Mouse (Mus musculus) intestine, embryonic 16.5 days (tissue): ENCODE data around the gene Izumo4. TPM values are rescaled to one million over a fixed set of nuclear protein-coding genes. Genes with fewer than 3 reads are reported as not detected.

Source experiments
- ATAC-seq: fragments of 200-750 bp; cut with Nextera tagmentation; 2 replicates; pipeline ENCODE4 v1.8.0; 2017; ENCODE audit warnings: moderate TSS enrichment, moderate library complexity
- H3K27ac ChIP-seq: fragments of 300-500 bp; sonication (generic); 2 replicates; pipeline ENCODE4 v1.5.1; 2014; ENCODE audit warnings: mild to moderate bottlenecking, low read length
- H3K27me3 ChIP-seq: fragments of 300-500 bp; sonication (generic); replicated peaks from 2 replicates; pipeline ENCODE4 v1.6.1; 2014; ENCODE audit warnings: low read length, control low read depth, mixed read lengths; ENCODE audit not compliant: control insufficient read depth, insufficient read depth
- H3K36me3 ChIP-seq: fragments of 300-500 bp; sonication (generic); 2 replicates; pipeline ENCODE4 v1.6.1; 2014; ENCODE audit warnings: low read length, control low read depth; ENCODE audit not compliant: control insufficient read depth, insufficient read depth
- H3K4me1 ChIP-seq: fragments of 300-500 bp; sonication (generic); 2 replicates; pipeline ENCODE4 v1.6.1; 2014; ENCODE audit warnings: low read length, control low read depth, mixed read lengths; ENCODE audit not compliant: control insufficient read depth, insufficient read depth
- H3K4me2 ChIP-seq: fragments of 300-500 bp; sonication (generic); 2 replicates; pipeline ENCODE4 v1.6.1; 2014; ENCODE audit warnings: low read depth, low read length, control low read depth
- H3K4me3 ChIP-seq: fragments of 300-500 bp; sonication (generic); 2 replicates; pipeline ENCODE4 v1.5.1; 2014; ENCODE audit warnings: mild to moderate bottlenecking, low read length
- H3K9ac ChIP-seq: fragments of 300-500 bp; sonication (generic); 2 replicates; pipeline ENCODE4 v1.6.1; 2014; ENCODE audit warnings: low read depth, low read length
- H3K9me3 ChIP-seq: fragments of 300-500 bp; sonication (generic); 2 replicates; pipeline ENCODE4 v1.6.1; 2016; ENCODE audit warnings: low read length, control low read depth; ENCODE audit not compliant: control insufficient read depth
- WGBS: fragments of 180-500 bp; shearing (Covaris S2); extraction: QIAGEN DNeasy Blood & Tissue Kit; methylation state at CpG from one replicate; pipeline ENCODE4 v1.1.7; 2014; 5-methylcytosine and 5-hydroxymethylcytosine counted together
- polyA plus RNA-seq: library from polyadenylated mRNA; unstranded; fragments of >200 nt; fragmentation: Nextera tagmentation; extraction: Ambion mirVana; gene quantifications from 2 replicates; pipeline ENCODE4 v1.2.1, GENCODE M21; 2015

Gene Izumo4
- 18.5 and 25.0 TPM in 2 replicates for polyA plus RNA-seq

DNA sequence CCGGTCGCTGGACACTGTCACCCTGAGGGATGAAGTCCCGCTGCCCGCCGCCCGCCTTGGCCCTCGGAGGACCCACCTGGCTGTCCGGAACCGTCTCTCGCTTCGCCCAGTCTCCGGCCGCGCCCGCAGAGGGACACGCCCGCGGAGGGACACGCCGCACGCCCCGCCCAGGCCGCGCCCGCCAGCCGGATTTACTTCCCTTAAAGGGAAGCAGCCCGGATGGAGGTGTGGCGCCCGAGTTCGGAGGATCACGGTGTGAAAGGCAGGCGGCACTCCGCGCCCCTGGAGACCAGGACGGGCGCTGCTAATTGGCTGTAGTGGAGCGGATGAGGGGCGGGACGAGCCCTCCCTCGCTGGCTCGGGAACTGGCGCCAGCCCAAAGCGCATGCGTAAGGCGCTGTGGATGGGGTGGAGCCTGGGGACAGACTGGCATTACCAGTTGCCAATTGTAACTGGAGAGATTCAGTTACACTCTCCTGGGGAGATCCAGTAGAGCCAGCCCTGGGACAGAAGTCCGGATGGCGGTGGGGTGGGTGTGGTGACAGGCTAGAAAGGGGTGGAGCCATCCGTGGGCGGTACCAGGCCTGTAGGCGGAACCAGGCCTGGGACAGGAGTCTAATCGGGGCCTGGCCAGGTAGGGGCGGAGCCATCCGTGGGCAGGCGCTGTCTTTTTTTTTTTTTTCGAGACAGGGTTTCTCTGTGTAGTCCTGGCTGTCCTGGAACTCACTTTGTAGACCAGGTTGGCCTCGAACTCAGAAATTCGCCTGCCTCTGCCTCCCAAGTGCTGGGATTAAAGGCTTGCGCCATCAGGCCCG is at the start of gene Izumo4, which contains the start of gene Mob3a:
TSS of gene Izumo4 (plus strand) at position 464 of the 815 bp plus-strand sequence.
TSS of gene Mob3a (minus strand) at position 257 of the 815 bp plus-strand sequence.
- under 1% methylated on average over 58 of the region's 59 CpGs for whole genome bisulfite sequencing
- Histone ChIP-seq H3K27ac (peak within 1 kb of the TSS; percentile 88), H3K4me3 (peak within 1 kb of the TSS; percentile 73), H3K4me2 (peak within 1 kb of the TSS; percentile 97), H3K27me3 (no peaks in the 10 kb centered on the region), H3K9me3 (no peaks in the 10 kb centered on the region), H3K4me1 (peaks cover 28% of the 10 kb centered on the region), H3K36me3 (peaks cover 4% of the 10 kb centered on the region), H3K9ac (peak within 1 kb of the TSS; percentile 75)
- peak; percentile 96 for ATAC-seq

DNA sequence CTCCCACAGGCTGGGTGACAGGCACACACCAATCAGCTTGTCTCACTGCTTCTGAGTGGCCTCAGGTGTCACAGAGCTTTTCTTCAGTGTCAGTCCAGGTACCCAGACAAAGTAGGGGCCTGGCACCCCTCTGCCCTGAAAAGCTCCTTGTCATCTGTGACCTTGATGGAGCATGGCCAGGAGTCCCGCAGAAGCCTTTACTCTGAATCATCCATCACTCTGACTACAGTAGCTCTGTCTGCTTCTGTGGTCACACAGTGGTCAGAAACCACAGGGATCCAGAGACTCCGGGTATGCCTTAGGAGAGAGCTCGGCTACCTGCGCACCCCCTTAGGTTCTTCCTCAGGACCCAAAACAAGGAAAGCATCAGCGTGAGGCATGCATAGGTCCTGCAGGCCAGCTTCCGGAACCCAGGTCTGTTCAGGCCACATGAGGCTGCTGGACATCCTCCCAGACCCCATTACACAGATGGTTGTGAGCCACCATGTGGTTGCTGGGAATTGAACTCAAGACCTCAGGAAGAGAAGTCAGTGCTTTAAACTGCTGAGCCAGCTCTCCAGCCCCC is 48.7 kb upstream of the Izumo4 start:
- Histone ChIP-seq H3K36me3 (peaks cover 2% of the 10 kb centered on the region; the same call in 1 of the 2 replicates), H3K27ac (no peak overlapping the region), H3K4me2 (no peak overlapping the region), H3K4me3 (no peak overlapping the region), H3K4me1 (peaks cover 23% of the 10 kb centered on the region), H3K9me3 (no peaks in the 10 kb centered on the region), H3K27me3 (no peaks in the 10 kb centered on the region), H3K9ac (no peak overlapping the region)
- WGBS, result 90% methylated on average over 6 of the region's 6 CpGs
- ATAC-seq, result no peak

DNA sequence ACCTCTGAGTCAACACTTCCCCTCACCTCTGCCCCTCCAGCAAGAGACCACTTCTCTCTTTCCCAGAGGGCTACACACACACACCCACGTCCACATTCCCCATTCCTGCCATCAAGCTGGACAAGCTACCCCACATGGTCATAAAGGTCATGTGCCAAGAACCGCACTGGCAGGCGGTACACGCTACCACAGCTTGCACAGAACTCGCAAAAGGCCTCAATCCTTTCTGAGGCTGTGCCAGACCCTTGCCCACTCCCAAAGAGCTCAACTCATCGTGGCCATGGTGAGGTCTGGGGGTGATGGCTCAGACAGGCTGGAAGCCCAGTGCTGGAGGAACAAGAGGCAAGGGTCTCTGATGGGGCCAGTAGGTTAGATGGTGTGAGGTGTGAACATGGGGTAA is 47.1 kb upstream of the Izumo4 start:
- no peaks in the 10 kb centered on the region for H3K36me3 ChIP-seq
- H3K27me3 ChIP-seq, result no peaks in the 10 kb centered on the region
- peak overlapping the region; percentile 91 for H3K4me2 ChIP-seq
- H3K4me3 ChIP-seq, result no peak overlapping the region; the same call in 1 of the 2 replicates
- WGBS, result 79% methylated on average over 6 of the region's 6 CpGs
- peaks cover 32% of the 10 kb centered on the region for H3K4me1 ChIP-seq
- ATAC-seq, result no peak
- no peaks in the 10 kb centered on the region for H3K9me3 ChIP-seq
- 0 out of 2 replicates have a peak overlapping the region, but pooled peaks have one; percentile 23 for H3K27ac ChIP-seq
- peak overlapping the region; percentile 95 for H3K9ac ChIP-seq

DNA sequence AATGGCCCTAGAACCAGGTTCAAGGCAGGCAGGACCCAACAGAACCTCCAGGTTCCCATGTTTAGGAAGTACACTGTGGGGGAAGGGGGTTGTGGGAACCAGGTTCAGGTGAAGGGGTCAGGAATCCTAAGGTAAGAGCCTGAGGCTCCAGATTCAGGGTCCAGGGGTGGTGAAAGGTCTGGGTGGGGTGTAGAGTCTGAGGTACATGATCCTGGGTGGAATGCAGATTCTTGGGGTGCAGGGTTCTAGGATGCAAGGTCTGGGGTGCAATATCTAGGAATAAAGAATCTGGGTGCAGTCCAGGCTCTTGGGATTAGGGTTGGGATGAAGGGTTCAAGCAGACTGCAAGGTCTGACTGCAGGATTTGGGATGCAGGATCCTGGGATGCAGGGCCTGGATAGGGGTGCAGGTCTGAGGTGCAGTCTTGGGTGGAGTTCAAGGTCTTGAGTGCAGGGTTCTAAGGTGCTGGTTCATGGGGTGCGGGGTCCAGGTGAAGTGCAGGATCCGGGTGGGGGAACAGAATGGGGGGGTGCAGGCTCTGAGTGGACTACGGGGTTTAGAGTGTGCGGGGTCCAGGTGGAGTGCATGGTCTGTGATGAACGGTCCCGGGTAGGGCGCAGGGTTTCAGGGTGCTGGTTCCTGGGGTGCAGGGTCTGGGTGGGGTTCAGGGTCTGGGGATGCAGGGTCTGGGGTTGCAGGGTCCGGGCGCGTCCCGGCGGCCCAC is 46.4 kb upstream of the Izumo4 start:
- ATAC-seq, result peak; percentile 37
- Histone ChIP-seq H3K4me1 (peaks cover 32% of the 10 kb centered on the region), H3K36me3 (no peaks in the 10 kb centered on the region), H3K4me2 (peak overlapping the region; percentile 91), H3K27ac (peak overlapping the region; percentile 63), H3K9ac (peak overlapping the region; percentile 95), H3K4me3 (peak overlapping the region; percentile 93), H3K9me3 (no peaks in the 10 kb centered on the region), H3K27me3 (no peaks in the 10 kb centered on the region)
- 3% methylated on average over 12 of the region's 12 CpGs for WGBS

DNA sequence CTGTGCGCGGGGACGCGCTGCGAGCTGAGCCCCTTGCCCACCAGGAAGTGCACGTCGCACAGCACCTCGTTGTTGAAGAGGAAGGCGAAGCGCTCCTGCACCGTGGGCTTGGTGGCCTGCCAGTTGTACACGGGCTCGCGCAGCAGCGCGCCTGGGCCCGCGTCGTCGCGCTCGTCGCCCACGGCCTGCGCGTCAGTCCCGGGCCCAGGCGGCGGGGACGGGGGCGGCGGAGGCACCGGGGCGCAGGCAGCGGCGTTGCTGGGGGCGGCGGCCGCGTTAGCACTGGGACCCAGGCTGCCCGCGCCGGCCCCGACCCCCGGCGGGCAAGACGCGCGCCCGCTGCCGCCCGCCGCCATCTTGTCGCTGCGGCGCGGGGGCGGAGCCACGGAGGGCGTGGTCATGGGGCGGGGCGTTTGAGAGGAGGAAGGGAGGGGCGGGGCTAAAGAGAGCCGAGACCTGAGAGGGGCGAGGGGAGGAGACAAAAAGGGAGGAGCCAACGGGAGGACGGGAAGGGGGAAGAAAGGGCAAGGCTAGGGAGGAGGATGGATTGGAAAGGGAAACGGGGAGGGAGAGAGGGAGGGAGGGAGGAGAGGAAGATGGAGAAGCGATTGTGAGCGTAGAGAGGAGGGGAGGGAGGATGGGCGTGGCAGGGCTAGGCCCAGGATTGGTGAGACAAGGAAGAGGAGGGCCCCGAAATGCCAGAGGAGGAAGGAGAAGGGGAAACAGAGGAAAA is 45.7 kb upstream of the Izumo4 start:
- peaks cover 32% of the 10 kb centered on the region for H3K4me1 ChIP-seq
- H3K36me3 ChIP-seq, result no peaks in the 10 kb centered on the region
- H3K9me3 ChIP-seq, result no peaks in the 10 kb centered on the region
- ATAC-seq, result peak; percentile 84
- H3K27me3 ChIP-seq, result no peaks in the 10 kb centered on the region
- peak overlapping the region; percentile 95 for H3K9ac ChIP-seq
- H3K27ac ChIP-seq, result peak overlapping the region; percentile 96
- peak overlapping the region; percentile 91 for H3K4me2 ChIP-seq
- WGBS, result under 1% methylated on average over 71 of the region's 72 CpGs
- peak overlapping the region; percentile 93 for H3K4me3 ChIP-seq

DNA sequence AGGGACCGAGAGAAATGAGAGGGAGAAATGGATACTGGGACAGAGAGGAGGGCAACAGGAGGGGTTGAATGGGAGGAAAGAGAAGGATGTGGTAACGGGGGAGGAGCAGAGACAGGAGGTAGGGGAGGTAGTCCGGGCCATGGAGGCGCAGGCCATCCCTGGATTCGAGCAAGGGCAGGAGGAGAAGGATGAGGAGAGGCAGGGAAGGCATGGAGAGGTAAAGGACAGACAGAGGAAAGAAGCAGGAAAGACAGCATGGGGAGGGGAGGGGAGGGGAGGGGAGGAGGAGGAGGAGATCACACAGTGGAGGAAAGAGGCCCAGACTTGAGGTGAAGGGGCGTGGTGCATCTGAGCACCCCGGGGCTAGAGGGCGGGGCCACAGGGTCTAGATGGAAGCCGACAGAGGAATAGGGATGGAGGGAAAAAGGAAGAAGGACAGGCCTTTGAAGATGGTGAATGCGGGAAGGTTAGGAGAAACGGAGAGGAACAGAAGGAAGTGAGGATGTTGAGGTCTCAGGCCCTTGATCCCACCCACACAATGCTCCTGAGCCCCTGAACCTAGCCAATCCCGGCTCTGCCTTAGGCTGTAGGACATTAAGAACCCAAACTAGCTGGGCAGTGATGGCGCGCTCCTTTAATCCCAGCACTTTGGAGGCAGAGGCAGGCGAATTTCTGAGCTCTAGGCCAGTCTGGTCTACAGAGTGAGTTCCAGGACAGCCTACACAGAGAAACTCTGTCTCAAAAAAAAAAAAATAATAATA is 44.9 kb upstream of the Izumo4 start, which contains the start of gene Btbd2:
TSS of gene Btbd2 (minus strand) at position 209 of the 761 bp plus-strand sequence.
- WGBS, result 21% methylated on average over 15 of the region's 15 CpGs
- ATAC-seq, result peak; percentile 47
- no peaks in the 10 kb centered on the region for H3K9me3 ChIP-seq

DNA sequence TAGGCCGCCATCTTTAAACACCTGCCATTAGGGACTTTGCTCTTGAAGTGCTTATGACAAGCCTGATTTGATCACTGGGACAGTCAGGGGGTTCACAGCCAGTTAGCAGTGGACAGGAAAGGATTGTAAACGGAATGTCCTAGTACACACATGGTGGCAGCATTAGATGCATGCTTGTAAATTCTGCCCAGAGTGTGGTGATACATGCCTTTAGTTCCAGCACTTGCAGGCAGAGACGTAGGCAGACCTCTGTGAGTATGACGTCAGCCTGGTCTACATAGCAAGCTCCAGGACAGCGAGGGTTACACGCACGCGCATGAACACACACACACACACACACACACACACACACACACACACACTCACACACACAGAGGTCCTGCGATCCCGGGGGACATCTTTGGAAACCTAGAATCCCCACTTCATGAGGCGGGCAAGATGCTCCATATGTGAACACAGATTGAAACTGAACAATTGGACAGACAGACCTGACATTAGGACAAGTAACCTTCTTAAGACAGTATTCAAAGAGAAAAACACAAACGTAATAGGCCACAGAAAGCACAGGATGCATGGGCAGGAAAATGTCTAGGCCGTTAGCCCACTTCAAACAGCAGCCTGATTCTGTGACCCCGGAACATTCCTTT is 43.7 kb upstream of the Izumo4 start:
- Histone ChIP-seq H3K9ac (no peak overlapping the region), H3K36me3 (no peaks in the 10 kb centered on the region), H3K4me1 (peaks cover 32% of the 10 kb centered on the region), H3K4me3 (no peak overlapping the region), H3K9me3 (no peaks in the 10 kb centered on the region), H3K27me3 (no peaks in the 10 kb centered on the region), H3K4me2 (0 out of 2 replicates have a peak overlapping the region, but pooled peaks have one; percentile 2), H3K27ac (peak overlapping the region; percentile 59)
- WGBS, result 81% methylated on average over 14 of the region's 14 CpGs
- no peak for ATAC-seq

More for the DNA sequence above, 44.9 kb upstream of the Izumo4 start, which contains the start of gene Btbd2:
- Histone ChIP-seq H3K9ac (peak within 1 kb of the TSS; percentile 95), H3K4me3 (peak within 1 kb of the TSS; percentile 93), H3K27me3 (no peaks in the 10 kb centered on the region), H3K36me3 (no peaks in the 10 kb centered on the region), H3K4me1 (peaks cover 32% of the 10 kb centered on the region), H3K27ac (peak within 1 kb of the TSS; percentile 96), H3K4me2 (peak within 1 kb of the TSS; percentile 91)

DNA sequence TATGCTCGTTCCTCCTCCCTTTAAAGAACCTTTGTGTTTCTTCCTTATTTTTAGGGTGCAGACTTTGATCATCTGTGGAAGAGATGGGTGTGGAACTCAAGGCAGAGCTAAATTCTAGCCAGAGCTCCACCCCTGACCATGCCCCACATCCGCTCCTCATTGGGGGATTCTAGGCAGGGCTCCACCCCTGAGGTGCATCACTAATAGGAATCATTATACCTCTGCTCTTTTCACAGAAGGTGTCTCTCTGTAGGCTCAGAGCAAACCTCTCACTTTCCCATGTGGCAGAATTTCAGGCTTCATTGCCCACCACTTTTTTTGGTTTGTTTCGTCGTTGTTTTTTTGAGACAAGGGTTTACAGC is 43.2 kb upstream of the Izumo4 start:
- Histone ChIP-seq H3K27ac (peak overlapping the region; percentile 59), H3K4me2 (peak overlapping the region; percentile 26), H3K9ac (no peak overlapping the region)

More for the DNA sequence above, 43.2 kb upstream of the Izumo4 start:
- H3K36me3 ChIP-seq, result no peaks in the 10 kb centered on the region
- ATAC-seq, result peak; percentile 39
- H3K4me3 ChIP-seq, result no peak overlapping the region
- H3K27me3 ChIP-seq, result no peaks in the 10 kb centered on the region
- WGBS, result 60% methylated on average over 4 of the region's 4 CpGs
- H3K9me3 ChIP-seq, result no peaks in the 10 kb centered on the region
- H3K4me1 ChIP-seq, result peaks cover 31% of the 10 kb centered on the region
